Mouse (Mus musculus) lung, postnatal 0 days (tissue): ENCODE measurements around the gene Pax8.

Source experiments
- CTCF ChIP-seq: IDR thresholded peaks from 2 replicates; pipeline ENCODE4 v1.5.1; 2016; ENCODE audit warnings: antibody characterized with exemption, mild to moderate bottlenecking
- EP300 ChIP-seq: IDR thresholded peaks from 2 replicates; pipeline ENCODE4 v1.6.1; 2016; ENCODE audit warnings: antibody characterized with exemption, mild to moderate bottlenecking, control low read depth

- TF ChIP-seq CTCF (no peak), EP300 (no peak)
These were observed 11.8 kb upstream of the Pax8 start for GRCm38 (mm10) chr2:24487056-24487825.
